Mouse (Mus musculus): ENCODE measurements around the gene Kremen1.

- TF ChIP-seq CTCF (IDR thresholded peaks at IDR 0.05; ENCODE audit: low read depth, low read length) (no peak), EP300 (IDR thresholded peaks at IDR 0.05; ENCODE audit: insufficient read depth, low read depth, low read length) (no peak)
Measured at GRCm38 (mm10) chr11:5252727-5253126, 8.6 kb downstream of the Kremen1 start.

Measured in ES-Bruce4 (cell line).